Mouse (Mus musculus) mature B cell (primary cell): ENCODE measurements around the gene Il25.

ENCODE experiments used
- in situ Hi-C: fragments of 300-500 bp; cut with MboI; formaldehyde crosslinking; loops from 2 replicates; pipeline ENCODE4 v1.14.3; 2019

Il25 gene

GRCm38 (mm10) chr14:54932645-54933150, at the start of gene Il25:
Il25 (plus strand) TSS chr14:54932695.
- in situ Hi-C loops = no loop called here

DNA sequence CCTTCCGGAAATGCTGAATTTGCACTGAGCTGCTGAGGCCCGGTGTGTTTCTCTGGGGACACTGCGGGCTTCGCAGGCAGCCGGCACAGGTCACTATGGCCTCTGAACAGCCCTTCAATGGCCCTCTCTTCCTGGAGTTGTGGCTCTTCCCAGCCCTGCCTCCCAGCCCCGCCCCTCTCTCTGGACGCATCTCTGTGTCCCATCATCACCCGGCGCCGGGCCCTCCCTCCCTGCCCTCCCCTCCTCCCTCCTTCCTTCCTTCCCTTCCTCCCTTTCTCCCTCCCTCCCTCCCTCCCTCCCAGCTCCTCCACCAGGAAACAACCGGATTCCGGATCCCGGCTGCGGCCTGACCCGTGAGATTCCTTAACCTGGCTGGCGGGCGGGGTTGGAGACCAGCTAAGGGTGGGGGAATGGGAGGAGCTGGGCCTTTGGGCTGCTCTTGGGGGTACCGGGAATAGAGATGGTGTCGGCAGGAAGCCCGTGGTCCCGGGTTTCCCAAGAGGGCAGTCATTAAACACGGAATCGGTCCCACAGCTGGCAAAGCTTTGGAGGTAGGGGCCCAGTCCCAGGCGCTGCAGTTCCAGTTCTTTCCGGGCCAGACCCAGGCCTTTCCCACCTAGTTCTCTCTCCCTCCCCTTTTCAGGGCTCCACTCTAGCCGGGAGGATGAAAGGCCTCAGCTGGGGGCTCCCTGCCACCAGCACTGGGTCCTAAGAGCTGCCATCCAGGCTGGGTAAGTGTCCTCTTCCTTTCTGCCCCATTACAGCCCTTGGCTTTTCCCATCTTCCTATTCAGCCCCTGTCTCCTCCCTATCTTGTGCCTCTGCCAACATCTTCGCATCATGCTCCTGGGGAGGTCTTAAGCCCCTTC, 49.1 kb upstream of the Il25 start, which contains the start of the genes Bcl2l2 and Gm20521:
Gene Bcl2l2 (plus strand): TSS at position 224 of the 868 bp plus-strand sequence.
Gene Gm20521 (plus strand): TSS at position 288 of the 868 bp plus-strand sequence.
- in situ Hi-C loops = no loop called here

DNA sequence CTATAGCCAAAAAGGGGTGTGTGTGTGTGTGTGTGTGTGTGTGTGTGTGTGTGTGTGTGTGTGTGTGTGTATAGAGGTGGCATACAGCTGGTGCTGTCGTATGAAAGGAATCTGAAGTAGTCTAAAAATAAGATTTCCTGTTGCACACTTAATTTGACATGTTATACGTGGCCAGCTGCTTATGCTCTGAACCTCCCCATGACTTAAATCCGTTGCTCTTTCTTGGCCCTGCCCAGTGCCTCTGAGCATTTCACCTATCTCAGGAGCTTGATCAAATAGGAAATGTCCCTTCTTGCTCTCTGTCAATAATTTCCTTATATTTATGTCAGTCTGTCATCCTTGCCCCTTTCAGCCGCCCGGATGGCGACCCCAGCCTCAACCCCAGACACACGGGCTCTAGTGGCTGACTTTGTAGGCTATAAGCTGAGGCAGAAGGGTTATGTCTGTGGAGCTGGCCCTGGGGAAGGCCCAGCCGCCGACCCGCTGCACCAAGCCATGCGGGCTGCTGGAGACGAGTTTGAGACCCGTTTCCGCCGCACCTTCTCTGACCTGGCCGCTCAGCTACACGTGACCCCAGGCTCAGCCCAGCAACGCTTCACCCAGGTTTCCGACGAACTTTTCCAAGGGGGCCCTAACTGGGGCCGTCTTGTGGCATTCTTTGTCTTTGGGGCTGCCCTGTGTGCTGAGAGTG, 48.3 kb upstream of the Il25 start:
- in situ Hi-C loops = no loop called here

GRCm38 (mm10) chr14:54885309-54885708, 47.2 kb upstream of the Il25 start:
- in situ Hi-C loops = no loop called here

DNA sequence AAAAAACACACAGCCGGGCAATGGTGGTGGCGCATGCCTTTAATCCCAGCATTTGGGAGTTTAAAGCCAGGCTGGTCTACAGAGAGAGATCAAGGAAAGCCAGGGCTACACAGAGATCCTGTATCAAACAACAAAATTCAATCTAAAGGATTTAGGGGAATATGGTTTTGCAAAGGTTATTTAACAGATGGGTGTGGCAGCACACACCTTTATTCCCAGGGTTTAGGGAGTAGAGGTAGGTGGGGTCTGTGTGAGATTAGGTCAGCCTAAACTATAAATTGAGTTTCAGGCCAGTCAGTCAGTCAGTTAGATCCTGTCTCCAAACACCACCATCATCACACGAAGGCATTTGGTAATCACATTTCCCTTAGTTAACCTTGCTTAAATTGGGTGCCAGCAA, 40.3 kb upstream of the Il25 start, which contains the start of gene Pabpn1:
Gene Pabpn1 (plus strand): TSS at position 301 of the 400 bp plus-strand sequence.
- in situ Hi-C loops = no loop called here

DNA sequence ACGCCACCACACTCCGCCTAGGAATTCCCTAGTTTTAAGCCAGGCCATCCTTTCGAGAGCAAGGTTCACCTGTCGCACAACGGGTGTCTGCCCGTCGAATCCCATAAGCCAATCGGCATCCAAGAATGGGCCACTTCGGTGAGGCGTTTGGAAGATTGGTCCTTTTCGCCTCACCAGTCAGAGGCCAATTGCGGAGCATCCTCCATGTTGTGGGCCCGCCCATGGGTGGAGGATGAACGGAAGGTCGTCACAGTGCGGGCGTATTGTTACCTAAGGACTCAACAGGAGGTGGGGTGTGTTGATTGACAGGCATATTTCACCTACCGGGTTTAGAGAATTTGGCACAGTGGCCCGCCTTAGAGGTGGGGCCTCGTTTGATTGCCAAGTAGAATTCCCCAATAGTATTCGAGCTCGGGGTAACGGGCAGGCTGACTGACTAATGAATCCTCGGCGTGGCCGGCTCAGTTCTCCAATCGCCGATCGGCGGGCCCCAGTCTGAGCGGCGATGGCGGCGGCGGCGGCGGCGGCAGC, 38.8 kb upstream of the Il25 start:
- in situ Hi-C loops = no loop called here

GRCm38 (mm10) chr14:54894296-54895151, 38.0 kb upstream of the Il25 start:
- in situ Hi-C loops = no loop called here

GRCm38 (mm10) chr14:54897445-54897844, 35.0 kb upstream of the Il25 start:
- in situ Hi-C loops = no loop called here

- in situ Hi-C loops = loop anchor here (10.0 kb wide), 1 partner anchor 114 kb away; the partner anchor contains the start of gene Ngdn
Measured at GRCm38 (mm10) chr14:54900383-54900782, 32.1 kb upstream of the Il25 start.

DNA sequence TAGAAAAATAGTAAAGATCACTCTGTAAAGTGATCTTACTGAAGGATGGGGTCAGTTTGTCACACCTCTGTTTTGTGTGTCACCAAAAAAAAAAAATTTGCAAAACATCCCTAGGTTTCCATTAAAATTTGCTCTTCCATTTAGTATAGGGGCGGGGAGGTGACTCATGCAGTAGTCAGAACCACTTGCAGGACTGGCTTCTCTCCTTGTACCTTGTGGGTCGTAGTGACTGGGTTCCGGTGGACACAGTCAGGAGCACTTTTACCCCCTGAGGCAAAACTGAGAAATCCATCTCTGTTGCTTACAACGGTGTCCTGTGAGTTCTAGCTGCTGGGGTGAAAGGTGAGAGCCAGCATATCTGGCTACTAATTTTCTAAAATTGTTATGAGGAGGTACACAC, 28.9 kb upstream of the Il25 start:
- in situ Hi-C loops = loop anchor here (10.0 kb wide), 1 partner anchor 111 kb away; the partner anchor contains the start of gene Ngdn

GRCm38 (mm10) chr14:54908682-54909081, 23.8 kb upstream of the Il25 start:
- in situ Hi-C loops = loop anchor here (10.0 kb wide), 1 partner anchor 106 kb away; the partner anchor contains the start of gene Ngdn

DNA sequence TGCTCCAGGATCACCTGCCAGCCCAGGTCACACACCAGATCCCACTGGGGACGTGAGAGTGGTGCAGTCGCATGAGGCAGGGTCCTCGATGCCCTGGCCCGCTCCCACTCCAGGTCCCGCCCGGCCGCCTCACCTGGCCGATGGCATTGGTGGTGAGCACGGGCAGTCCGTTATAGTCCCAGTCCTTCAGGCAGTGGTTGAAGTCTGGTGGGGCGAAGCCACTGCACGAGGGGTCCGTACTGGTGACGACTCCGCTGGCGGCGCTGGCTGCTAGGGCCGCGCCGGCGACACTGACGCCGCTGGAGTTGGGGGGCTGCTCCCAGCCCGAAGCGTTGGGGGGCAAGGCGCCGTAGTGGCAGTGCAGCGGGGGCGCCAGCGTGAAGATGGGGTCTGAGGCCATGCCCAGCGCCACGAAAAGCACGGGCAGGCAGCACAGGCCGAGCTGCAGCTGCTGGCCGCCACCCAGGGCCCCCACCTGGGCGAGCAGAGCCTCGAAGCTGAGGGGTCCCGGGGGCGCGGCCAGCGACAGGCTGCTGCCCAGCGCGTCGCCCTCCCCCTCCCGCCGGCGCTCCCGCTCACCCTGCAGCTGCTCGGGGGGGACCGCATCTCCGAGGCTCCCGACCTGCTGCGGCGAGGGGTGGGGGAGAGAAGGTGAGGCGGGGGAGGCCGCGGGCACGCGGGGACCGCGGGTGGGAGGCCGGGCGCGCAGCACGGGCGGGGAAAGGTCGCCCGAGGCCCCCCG, 20.2 kb upstream of the Il25 start:
- in situ Hi-C loops = no loop called here

- in situ Hi-C loops = no loop called here
Measured at GRCm38 (mm10) chr14:54912886-54913285, 19.6 kb upstream of the Il25 start, which contains the start of gene Slc22a17. Slc22a17 (minus strand) TSS chr14:54913132.

- in situ Hi-C loops = no loop called here
Measured at GRCm38 (mm10) chr14:54913343-54913742, 19.2 kb upstream of the Il25 start.

DNA sequence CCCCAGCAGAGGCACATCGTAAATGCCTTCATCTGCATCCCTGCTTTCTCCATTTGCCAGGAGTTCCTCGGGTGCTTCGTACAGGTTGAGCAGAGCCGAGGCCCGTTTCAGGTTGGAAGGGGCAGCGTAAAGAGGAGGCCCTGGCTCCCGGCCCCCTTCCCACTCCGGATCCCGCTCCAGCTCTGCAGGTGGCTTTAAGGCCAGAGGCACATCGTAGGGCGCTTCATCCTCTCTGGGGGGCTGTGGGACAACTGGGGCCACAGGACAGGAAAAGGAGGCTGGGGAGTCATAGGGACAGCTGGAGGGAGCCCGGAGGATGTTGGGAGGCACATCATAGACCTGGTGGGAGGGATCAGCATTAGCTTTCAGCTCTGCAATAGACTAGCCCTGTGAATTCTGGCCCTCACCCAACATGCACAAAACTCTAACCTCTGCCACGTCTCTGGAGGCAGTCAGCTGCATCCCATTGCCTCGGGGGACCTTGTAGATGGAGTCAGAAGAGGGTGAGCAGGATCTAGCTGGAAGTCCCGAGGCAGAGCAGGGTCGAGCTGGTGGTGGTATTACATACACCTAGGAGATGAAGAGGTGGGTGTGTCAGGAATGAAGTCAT, 12.3 kb upstream of the Il25 start:
- in situ Hi-C loops = no loop called here

DNA sequence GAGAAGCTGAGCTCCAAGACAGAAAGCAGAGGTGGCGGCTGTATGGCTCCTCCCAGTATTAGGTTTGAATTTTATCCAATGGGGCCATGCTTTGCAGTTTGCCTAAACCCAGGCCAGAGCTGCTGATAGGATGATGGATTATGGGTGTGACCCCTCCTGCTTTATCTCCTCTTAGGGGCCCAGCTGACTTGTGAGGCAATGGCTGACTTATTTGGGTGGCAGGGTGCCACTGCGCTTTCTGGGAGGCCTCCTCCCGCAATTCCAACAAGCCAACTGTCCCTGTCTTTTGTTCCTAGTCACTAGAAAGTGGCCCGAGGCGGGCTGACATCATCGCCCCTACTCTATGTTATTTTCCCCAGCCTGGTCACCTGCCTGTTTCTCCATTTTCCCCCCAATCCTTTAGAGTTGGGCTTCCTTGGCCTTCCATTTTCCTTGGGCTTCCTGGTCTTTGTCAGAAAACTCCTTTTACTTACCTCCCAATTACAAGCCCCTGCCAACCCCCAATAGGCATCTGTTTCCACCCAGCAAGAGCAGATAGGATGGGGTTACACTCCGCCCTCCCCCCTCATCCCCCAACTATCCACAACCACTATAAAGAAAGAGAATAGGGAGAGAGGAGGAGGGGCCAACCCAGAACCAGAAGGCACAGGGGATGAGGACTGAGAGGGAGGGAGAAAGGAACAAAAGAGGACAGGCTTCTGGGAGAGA, 7.7 kb upstream of the Il25 start:
- in situ Hi-C loops = no loop called here

DNA sequence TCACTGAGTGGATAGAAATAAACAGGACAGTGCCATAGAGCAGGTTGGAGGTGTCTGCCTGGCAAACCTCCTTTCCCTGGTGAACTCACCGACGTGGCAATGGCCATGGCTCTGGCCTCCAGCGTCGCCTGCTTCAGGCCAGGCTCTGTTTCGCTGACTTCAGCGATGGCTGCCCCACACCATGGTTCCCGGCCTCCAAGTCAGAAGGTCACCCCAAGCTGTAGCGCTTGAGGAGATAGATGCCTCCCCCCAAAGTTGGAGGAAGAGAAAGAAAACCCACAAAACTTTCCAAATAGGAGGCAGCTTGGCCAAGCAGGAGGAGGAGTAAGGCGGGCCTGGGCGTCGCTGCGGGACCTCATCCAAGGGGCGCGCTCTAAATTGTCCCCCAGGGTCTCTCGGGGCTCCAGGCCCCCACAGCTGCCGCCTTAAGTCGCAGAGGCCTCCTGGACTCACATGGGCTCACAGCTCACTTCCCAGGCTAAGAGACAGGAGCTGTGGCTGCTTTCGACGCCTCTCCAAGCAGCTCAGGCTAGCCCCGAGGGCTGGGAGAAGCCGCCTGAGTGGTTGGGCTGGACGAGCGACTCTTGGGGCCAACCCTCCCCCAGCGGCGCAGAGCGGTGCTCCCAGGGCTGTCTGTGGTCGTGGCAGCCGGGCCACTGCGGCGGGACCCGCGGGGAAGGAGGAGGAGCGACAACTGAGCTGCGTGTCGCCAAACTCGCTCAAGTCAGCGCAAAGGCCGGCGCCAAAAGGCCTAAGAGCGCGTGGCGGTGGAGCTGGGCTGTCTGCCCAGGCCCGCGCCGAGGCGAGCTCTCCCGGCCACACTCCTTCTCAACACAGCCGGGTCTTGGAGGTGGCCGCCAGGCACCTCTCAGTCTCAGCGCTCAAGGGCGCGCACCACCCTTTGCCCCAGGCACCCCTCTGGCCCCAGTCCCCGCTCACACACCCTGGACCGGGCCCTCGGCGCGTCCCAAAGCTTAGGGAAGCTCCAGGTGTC, 6.8 kb upstream of the Il25 start, which contains the start of gene Efs:
Gene Efs (minus strand): TSS at position 778 of the 994 bp plus-strand sequence.
- in situ Hi-C loops = no loop called here
